ENCODE assay signal across 17 mouse cellular contexts in the genomic region with DNA sequence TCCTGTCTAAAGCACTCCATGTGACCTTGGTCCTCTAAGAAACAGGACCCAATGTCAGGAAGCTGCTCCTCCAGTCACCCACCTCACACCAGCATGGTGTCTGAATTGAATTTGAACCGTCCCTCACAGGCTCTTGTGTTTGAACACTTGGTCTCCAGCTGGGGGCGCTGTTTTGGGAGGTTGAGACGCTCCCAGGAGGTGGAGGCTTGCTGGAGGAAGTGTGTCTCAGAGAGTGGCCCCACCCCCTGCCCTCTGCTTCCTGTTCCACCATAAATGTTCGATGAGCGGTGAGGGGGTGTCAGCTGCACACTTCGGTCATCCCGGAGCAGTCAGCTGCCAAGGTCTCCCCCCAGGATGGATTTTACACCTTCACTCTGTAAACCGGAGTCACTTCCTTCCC.
DNase-seq lines count a peak whose midpoint lies in the region; ATAC-seq and TF ChIP-seq lines count a peak whose summit lies in the region.
"Had no signal": no experiment of that assay in that cellular context is flagged by ENCODE, and none has a peak within 500 bp of the region (broad histone marks: within the 10 kb centered on the region; RNA-seq: fewer than 3 reads in every experiment).

No protein-coding gene starts in this region.

- WGBS in heart, adult 2 months, result 54% methylated on average over 8 of the region's 8 CpGs
- WGBS in forebrain, embryonic 16.5 days, result 88% methylated on average over 8 of the region's 8 CpGs

- peak; percentile 16; the same call in 1 of the 2 replicates for ATAC-seq in megakaryocyte progenitor cell, adult 5-6 weeks (replicated peaks; ENCODE audit: poor library complexity)
- no peak for ATAC-seq in forebrain, embryonic 16.5 days
- ATAC-seq: forebrain, embryonic 14.5 days had no signal

- peak; percentile 29 for TF ChIP-seq CTCF in heart, adult 2 months (IDR thresholded peaks at IDR 0.05)
- peak; percentile 5 for TF ChIP-seq CTCF in ES-Bruce4 (IDR thresholded peaks at IDR 0.05; ENCODE audit: low read depth, low read length)

- H3K4me3 ChIP-seq in heart, adult 2 months, result no peak overlapping the region
- H3K4me3 ChIP-seq in ES-Bruce4 (ENCODE audit: low read depth, low read length), result no peak overlapping the region
- H3K4me3 ChIP-seq in forebrain, embryonic 16.5 days (replicated peaks; ENCODE audit: low read length), result no peak overlapping the region
- H3K4me3 ChIP-seq: limb, embryonic 10.5 days; myocyte had no signal

- H3K9ac ChIP-seq in heart, adult 2 months (ENCODE audit: low read depth, low read length), result no peak overlapping the region
- no peak overlapping the region for H3K9ac ChIP-seq in ES-Bruce4 (ENCODE audit: low read depth, poor library complexity, severe bottlenecking)
- no peak overlapping the region for H3K9ac ChIP-seq in forebrain, embryonic 16.5 days (replicated peaks; ENCODE audit: low read depth, low read length)

- no peaks in the 10 kb centered on the region for H3K27me3 ChIP-seq in heart, adult 2 months (ENCODE audit: control insufficient read depth, insufficient read depth, low read length)
- no peaks in the 10 kb centered on the region for H3K27me3 ChIP-seq in ES-Bruce4 (ENCODE audit: control insufficient read depth, insufficient read depth, low read length, poor library complexity, severe bottlenecking)
- H3K27me3 ChIP-seq in forebrain, embryonic 16.5 days (replicated peaks; ENCODE audit: control insufficient read depth, insufficient read depth, low read length), result no peaks in the 10 kb centered on the region

- peaks cover 2% of the 10 kb centered on the region for H3K4me1 ChIP-seq in heart, adult 2 months (ENCODE audit: control insufficient read depth, insufficient read depth, low read length)
- no peaks in the 10 kb centered on the region for H3K4me1 ChIP-seq in ES-Bruce4 (ENCODE audit: control insufficient read depth, insufficient read depth, low read length)
- H3K4me1 ChIP-seq in forebrain, embryonic 16.5 days (replicated peaks; ENCODE audit: control insufficient read depth, insufficient read depth, low read length), result peaks cover 18% of the 10 kb centered on the region

- H3K27ac ChIP-seq in heart, adult 2 months, result no peak overlapping the region
- H3K27ac ChIP-seq in ES-Bruce4 (ENCODE audit: insufficient read depth, low read length), result no peak overlapping the region
- H3K27ac ChIP-seq in forebrain, embryonic 16.5 days (ENCODE audit: low read length), result no peak overlapping the region
- H3K27ac ChIP-seq: limb, embryonic 10.5 days had no signal

- TF ChIP-seq POLR2A in heart, adult 2 months (IDR thresholded peaks at IDR 0.05; ENCODE audit: insufficient read depth, low read depth, low read length), result no peak
- no peak for TF ChIP-seq POLR2A in ES-Bruce4 (IDR thresholded peaks at IDR 0.05; ENCODE audit: insufficient read depth, low read length)

- no peak for DNase-seq in heart, adult 2 months
- DNase-seq in heart, postnatal 36 days, result no peak
- peak; percentile 58 for DNase-seq in lung, postnatal 10 days
- no peak for DNase-seq in lung, postnatal 14 days
- DNase-seq in urinary bladder, postnatal 10 days (ENCODE audit: low spot score), result no peak
- DNase-seq: adrenal gland, postnatal 25 days; cerebellum, adult 9-11 months; heart, postnatal 10 days; kidney, adult 9 months; lung, adult 18-20 months; thymus, postnatal 25 days had no signal

- H3K9me3 ChIP-seq in ES-Bruce4 (replicated peaks; ENCODE audit: control insufficient read depth, insufficient read depth, low read length, poor library complexity, severe bottlenecking), result no peaks in the 10 kb centered on the region
- H3K9me3 ChIP-seq in forebrain, embryonic 16.5 days (ENCODE audit: control insufficient read depth, low read length), result no peaks in the 10 kb centered on the region

- H3K36me3 ChIP-seq in heart, adult 2 months (ENCODE audit: control insufficient read depth, insufficient read depth, low read length), result no peaks in the 10 kb centered on the region
- H3K36me3 ChIP-seq in ES-Bruce4 (ENCODE audit: control insufficient read depth, insufficient read depth, low read length, poor library complexity, severe bottlenecking), result no peaks in the 10 kb centered on the region
- H3K36me3 ChIP-seq in forebrain, embryonic 16.5 days (ENCODE audit: control insufficient read depth, insufficient read depth), result no peaks in the 10 kb centered on the region
- H3K36me3 ChIP-seq: limb, embryonic 10.5 days had no signal

- TF ChIP-seq EP300 in heart, adult 2 months (IDR thresholded peaks at IDR 0.05; ENCODE audit: insufficient read depth, low read depth, low read length), result no peak
- no peak for TF ChIP-seq EP300 in ES-Bruce4 (IDR thresholded peaks at IDR 0.05; ENCODE audit: insufficient read depth, low read depth, low read length)

- intact Hi-C loops in heart, adult 2 months (cut with DNase I), result no loop called here
- intact Hi-C loops in heart, postnatal 36 days (cut with DNase I), result no loop called here

- H3K4me2 ChIP-seq in forebrain, embryonic 16.5 days (ENCODE audit: low read length), result no peak overlapping the region

- no peaks in the 10 kb centered on the region for H3K79me2 ChIP-seq in heart, adult 2 months (replicated peaks; ENCODE audit: control insufficient read depth, insufficient read depth, low read length)
